Mouse (Mus musculus): Measurements from ENCODE around the gene Use1. TPM values are rescaled to one million over a fixed set of nuclear protein-coding genes. Genes with fewer than 3 reads are reported as not detected.

Gene Use1
- polyA plus RNA-seq, 1 experiment = 180 TPM

GRCm38 (mm10) chr8:71340625-71341024 is 26.0 kb upstream of the Use1 start:
- TF ChIP-seq MYOG (IDR thresholded peaks at IDR 0.05; ENCODE audit: control insufficient read depth in 1 of 3, insufficient read depth in 1 of 3, insufficient read length in 2 of 3, low read depth in 2 of 3) (no peak), MYOD1 (IDR thresholded peaks at IDR 0.05; ENCODE audit: control insufficient read depth in 1 of 3, insufficient read length in 2 of 3, low read depth in 2 of 3) (no peak), POLR2AphosphoS2 (IDR thresholded peaks at IDR 0.05; ENCODE audit: insufficient read length, low read depth) (no peak), SRF (IDR thresholded peaks at IDR 0.05; ENCODE audit: control insufficient read depth, insufficient read length, low read depth) (no peak), REST (IDR thresholded peaks at IDR 0.05; ENCODE audit: insufficient read depth, insufficient read length) (no peak), E2F4 (IDR thresholded peaks at IDR 0.05; ENCODE audit: insufficient read depth) (no peak), TCF3 (IDR thresholded peaks at IDR 0.05; ENCODE audit: insufficient read length, low read depth) (no peak), CEBPB (IDR thresholded peaks at IDR 0.05; ENCODE audit: insufficient read depth, poor library complexity, severe bottlenecking) (no peak), USF1 (IDR thresholded peaks at IDR 0.05; ENCODE audit: low read depth) (no peak)
- Histone ChIP-seq H3ac (ENCODE audit: control insufficient read depth, insufficient read length) (no peak overlapping the region), H3K36me3 (ENCODE audit: control insufficient read depth, insufficient read depth) (peaks cover 15% of the 10 kb centered on the region), H3K27me3 (ENCODE audit: control insufficient read depth, insufficient read depth, insufficient read length) (no peaks in the 10 kb centered on the region), H3K4me3 (no peak overlapping the region), H3K4me2 (ENCODE audit: low read depth) (no peak overlapping the region), H3K79me2 (ENCODE audit: control insufficient read depth, insufficient read depth) (no peaks in the 10 kb centered on the region)

GRCm38 (mm10) chr8:71346581-71346980 is 20.1 kb upstream of the Use1 start:
- no peaks in the 10 kb centered on the region for H3K27me3 ChIP-seq (ENCODE audit: control insufficient read depth, insufficient read depth, insufficient read length)
- TF ChIP-seq MYOD1 (IDR thresholded peaks at IDR 0.05; ENCODE audit: control insufficient read depth in 1 of 3, insufficient read length in 2 of 3, low read depth in 2 of 3) (no peak), MAX (IDR thresholded peaks at IDR 0.05; ENCODE audit: low read depth) (no peak), REST (IDR thresholded peaks at IDR 0.05; ENCODE audit: insufficient read depth, insufficient read length) (no peak), USF1 (IDR thresholded peaks at IDR 0.05; ENCODE audit: low read depth) (no peak), TCF3 (IDR thresholded peaks at IDR 0.05; ENCODE audit: insufficient read length, low read depth) (no peak), POLR2AphosphoS2 (IDR thresholded peaks at IDR 0.05; ENCODE audit: insufficient read length, low read depth) (no peak), CEBPB (IDR thresholded peaks at IDR 0.05; ENCODE audit: insufficient read depth, poor library complexity, severe bottlenecking) (no peak), MYOG (IDR thresholded peaks at IDR 0.05; ENCODE audit: control insufficient read depth in 1 of 3, insufficient read depth in 1 of 3, insufficient read length in 2 of 3, low read depth in 2 of 3) (no peak), SRF (IDR thresholded peaks at IDR 0.05; ENCODE audit: control insufficient read depth, insufficient read length, low read depth) (no peak), TCF12 (IDR thresholded peaks at IDR 0.05; ENCODE audit: insufficient read depth, poor library complexity, severe bottlenecking) (no peak), E2F4 (IDR thresholded peaks at IDR 0.05; ENCODE audit: insufficient read depth) (no peak), POLR2A (IDR thresholded peaks at IDR 0.05; ENCODE audit: insufficient read length, low read depth) (no peak)
- no peak overlapping the region for H3ac ChIP-seq (ENCODE audit: control insufficient read depth, insufficient read length)
- peaks cover 35% of the 10 kb centered on the region for H3K36me3 ChIP-seq (ENCODE audit: control insufficient read depth, insufficient read depth)
- H3K4me2 ChIP-seq (ENCODE audit: low read depth) = no peak overlapping the region
- no peaks in the 10 kb centered on the region for H3K79me2 ChIP-seq (ENCODE audit: control insufficient read depth, insufficient read depth)
- no peak overlapping the region for H3K4me3 ChIP-seq

GRCm38 (mm10) chr8:71351117-71351516 is 15.5 kb upstream of the Use1 start:
- H3K79me2 ChIP-seq (ENCODE audit: control insufficient read depth, insufficient read depth) = no peaks in the 10 kb centered on the region
- no peak overlapping the region for H3K4me3 ChIP-seq
- H3ac ChIP-seq (ENCODE audit: control insufficient read depth, insufficient read length) = no peak overlapping the region
- peaks cover 37% of the 10 kb centered on the region for H3K36me3 ChIP-seq (ENCODE audit: control insufficient read depth, insufficient read depth)
- H3K4me2 ChIP-seq (ENCODE audit: low read depth) = peak overlapping the region; percentile 44
- TF ChIP-seq SRF (IDR thresholded peaks at IDR 0.05; ENCODE audit: control insufficient read depth, insufficient read length, low read depth) (no peak), USF1 (IDR thresholded peaks at IDR 0.05; ENCODE audit: low read depth) (no peak), REST (IDR thresholded peaks at IDR 0.05; ENCODE audit: insufficient read depth, insufficient read length) (no peak), MYOD1 (IDR thresholded peaks at IDR 0.05; ENCODE audit: control insufficient read depth in 1 of 3, insufficient read length in 2 of 3, low read depth in 2 of 3) (peak in 1 of 3 experiments; percentile 71), TCF12 (IDR thresholded peaks at IDR 0.05; ENCODE audit: insufficient read depth, poor library complexity, severe bottlenecking) (peak; percentile 37)
- H3K27me3 ChIP-seq (ENCODE audit: control insufficient read depth, insufficient read depth, insufficient read length) = no peaks in the 10 kb centered on the region

- no peak overlapping the region for H3K4me3 ChIP-seq
- no peak for TF ChIP-seq MYOG (IDR thresholded peaks at IDR 0.05; ENCODE audit: control insufficient read depth in 1 of 3, insufficient read depth in 1 of 3, insufficient read length in 2 of 3, low read depth in 2 of 3)
- TF ChIP-seq MAX (IDR thresholded peaks at IDR 0.05; ENCODE audit: low read depth) = no peak
- TF ChIP-seq CEBPB (IDR thresholded peaks at IDR 0.05; ENCODE audit: insufficient read depth, poor library complexity, severe bottlenecking) = no peak
- TF ChIP-seq POLR2AphosphoS2 (IDR thresholded peaks at IDR 0.05; ENCODE audit: insufficient read length, low read depth) = no peak
- TF ChIP-seq REST (IDR thresholded peaks at IDR 0.05; ENCODE audit: insufficient read depth, insufficient read length) = no peak
- TF ChIP-seq TCF12 (IDR thresholded peaks at IDR 0.05; ENCODE audit: insufficient read depth, poor library complexity, severe bottlenecking) = no peak
- TF ChIP-seq USF1 (IDR thresholded peaks at IDR 0.05; ENCODE audit: low read depth) = no peak
- H3K36me3 ChIP-seq (ENCODE audit: control insufficient read depth, insufficient read depth) = peaks cover 33% of the 10 kb centered on the region
- H3K79me2 ChIP-seq (ENCODE audit: control insufficient read depth, insufficient read depth) = no peaks in the 10 kb centered on the region
- no peaks in the 10 kb centered on the region for H3K27me3 ChIP-seq (ENCODE audit: control insufficient read depth, insufficient read depth, insufficient read length)
- peak overlapping the region; percentile 44 for H3K4me2 ChIP-seq (ENCODE audit: low read depth)
- H3ac ChIP-seq (ENCODE audit: control insufficient read depth, insufficient read length) = no peak overlapping the region
Measured at GRCm38 (mm10) chr8:71351520-71351919, 15.1 kb upstream of the Use1 start.

GRCm38 (mm10) chr8:71358026-71358425 is 8.6 kb upstream of the Use1 start:
- Histone ChIP-seq H3K79me2 (ENCODE audit: control insufficient read depth, insufficient read depth) (no peaks in the 10 kb centered on the region), H3K27me3 (ENCODE audit: control insufficient read depth, insufficient read depth, insufficient read length) (no peaks in the 10 kb centered on the region), H3ac (ENCODE audit: control insufficient read depth, insufficient read length) (no peak overlapping the region), H3K36me3 (ENCODE audit: control insufficient read depth, insufficient read depth) (peaks cover 16% of the 10 kb centered on the region), H3K4me2 (ENCODE audit: low read depth) (no peak overlapping the region), H3K4me3 (no peak overlapping the region)
- no peak for TF ChIP-seq MYOG (IDR thresholded peaks at IDR 0.05; ENCODE audit: control insufficient read depth in 1 of 3, insufficient read depth in 1 of 3, insufficient read length in 2 of 3, low read depth in 2 of 3)
- no peak for TF ChIP-seq POLR2AphosphoS2 (IDR thresholded peaks at IDR 0.05; ENCODE audit: insufficient read length, low read depth)
- TF ChIP-seq CEBPB (IDR thresholded peaks at IDR 0.05; ENCODE audit: insufficient read depth, poor library complexity, severe bottlenecking) = no peak
- no peak for TF ChIP-seq REST (IDR thresholded peaks at IDR 0.05; ENCODE audit: insufficient read depth, insufficient read length)
- TF ChIP-seq E2F4 (IDR thresholded peaks at IDR 0.05; ENCODE audit: insufficient read depth) = no peak
- no peak for TF ChIP-seq TCF3 (IDR thresholded peaks at IDR 0.05; ENCODE audit: insufficient read length, low read depth)
- no peak for TF ChIP-seq POLR2A (IDR thresholded peaks at IDR 0.05; ENCODE audit: insufficient read length, low read depth)
- no peak for TF ChIP-seq TCF12 (IDR thresholded peaks at IDR 0.05; ENCODE audit: insufficient read depth, poor library complexity, severe bottlenecking)
- TF ChIP-seq MAX (IDR thresholded peaks at IDR 0.05; ENCODE audit: low read depth) = no peak
- no peak for TF ChIP-seq MYOD1 (IDR thresholded peaks at IDR 0.05; ENCODE audit: control insufficient read depth in 1 of 3, insufficient read length in 2 of 3, low read depth in 2 of 3)
- TF ChIP-seq USF1 (IDR thresholded peaks at IDR 0.05; ENCODE audit: low read depth) = no peak
- no peak for TF ChIP-seq SRF (IDR thresholded peaks at IDR 0.05; ENCODE audit: control insufficient read depth, insufficient read length, low read depth)

Measured in myocyte (in vitro differentiated cells).